Mouse (Mus musculus): ENCODE measurements around the gene Nyap2. TPM values are rescaled to one million over a fixed set of nuclear protein-coding genes. Genes with fewer than 3 reads are reported as not detected.
"Not testable (repeated sequence)": the region's sequence is repeated elsewhere in the genome, so short reads cannot be mapped to it uniquely, and the experiment has no call there.

Nyap2 gene
- polyA plus RNA-seq, 1 experiment = not detected

DNA sequence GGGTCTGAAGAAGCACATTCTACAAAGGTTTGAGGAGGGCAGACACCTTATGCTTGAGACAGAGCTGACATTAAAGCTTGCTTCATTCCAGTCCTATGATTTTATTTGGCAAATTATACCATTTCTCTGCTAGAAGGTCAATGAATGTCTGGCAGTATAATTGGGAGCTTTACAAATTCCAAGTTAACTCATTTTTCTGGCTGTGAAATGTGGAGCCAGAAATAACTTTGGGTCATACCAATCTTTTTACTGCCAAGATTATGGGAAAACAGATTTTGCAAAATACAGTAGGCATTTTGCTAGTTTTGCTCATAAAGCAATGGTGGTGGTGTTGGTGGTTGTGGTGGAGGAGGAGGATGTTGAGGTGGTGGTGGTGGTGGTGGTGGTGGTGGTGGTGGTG is 96.0 kb downstream of the Nyap2 start:
- DNase-seq = no peak
- no peak for TF ChIP-seq CTCF (IDR thresholded peaks at IDR 0.05; ENCODE audit: insufficient read depth, low read length)
- no peak for TF ChIP-seq POLR2A (IDR thresholded peaks at IDR 0.05; ENCODE audit: borderline replicate concordance, extremely low read depth, low read depth, low read length)
- Histone ChIP-seq H3K4me1 (ENCODE audit: control insufficient read depth, insufficient read depth, low read length) (no peaks in the 10 kb centered on the region), H3K4me3 (replicated peaks; ENCODE audit: extremely low read depth, low read depth, low read length) (no peak overlapping the region)

DNA sequence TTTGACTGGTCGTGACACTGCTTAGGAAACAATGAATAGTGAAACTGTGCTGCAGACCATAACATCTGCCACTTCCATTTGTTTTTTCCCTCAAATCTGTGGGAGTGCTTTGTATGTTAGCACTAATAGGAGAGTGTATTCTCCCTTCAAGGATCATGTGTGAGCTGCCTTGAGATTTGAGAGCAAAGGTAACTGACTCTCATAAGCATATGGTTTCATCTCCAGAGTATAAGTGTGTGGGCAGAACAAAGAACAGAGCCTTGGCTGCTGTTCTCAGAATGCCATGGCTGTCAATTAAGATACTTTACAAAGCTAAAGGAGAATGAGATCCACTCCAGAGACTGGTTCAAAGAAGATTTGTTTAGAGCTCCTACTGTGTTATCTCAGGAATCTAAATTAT is 96.6 kb downstream of the Nyap2 start:
- TF ChIP-seq CTCF (IDR thresholded peaks at IDR 0.05; ENCODE audit: insufficient read depth, low read length) (no peak), POLR2A (IDR thresholded peaks at IDR 0.05; ENCODE audit: borderline replicate concordance, extremely low read depth, low read depth, low read length) (no peak)
- no peak for DNase-seq
- Histone ChIP-seq H3K4me3 (replicated peaks; ENCODE audit: extremely low read depth, low read depth, low read length) (no peak overlapping the region), H3K4me1 (ENCODE audit: control insufficient read depth, insufficient read depth, low read length) (no peaks in the 10 kb centered on the region)
- WGBS = 63% methylated on average over 1 of the region's 1 CpGs

DNA sequence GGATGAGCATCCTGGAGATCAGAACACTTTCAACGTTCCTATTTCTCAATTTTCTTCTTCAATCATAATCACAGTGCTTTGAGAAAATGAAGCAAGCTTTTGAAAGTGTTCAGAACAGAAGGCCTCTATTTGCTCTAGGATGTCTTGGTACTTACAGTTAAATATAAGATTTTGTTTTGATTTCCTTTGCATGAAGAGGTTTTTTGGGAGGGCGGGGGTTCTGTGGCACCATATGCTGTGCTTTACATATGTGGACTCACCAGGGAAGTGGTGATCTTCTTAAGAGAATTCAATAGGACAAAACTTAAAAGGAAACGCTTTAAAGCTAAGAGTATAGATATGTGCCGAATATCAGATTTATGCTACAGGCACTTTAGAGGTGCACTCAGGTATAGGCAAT is 103.0 kb downstream of the Nyap2 start:
- no peak for DNase-seq
- H3K4me3 ChIP-seq (replicated peaks; ENCODE audit: extremely low read depth, low read depth, low read length) = no peak overlapping the region
- WGBS = 87% methylated on average over 4 of the region's 4 CpGs
- TF ChIP-seq POLR2A (IDR thresholded peaks at IDR 0.05; ENCODE audit: borderline replicate concordance, extremely low read depth, low read depth, low read length) (no peak), CTCF (IDR thresholded peaks at IDR 0.05; ENCODE audit: insufficient read depth, low read length) (no peak)
- no peaks in the 10 kb centered on the region for H3K4me1 ChIP-seq (ENCODE audit: control insufficient read depth, insufficient read depth, low read length)

GRCm38 (mm10) chr1:81180686-81181085 is 103.9 kb downstream of the Nyap2 start:
- no peaks in the 10 kb centered on the region for H3K4me1 ChIP-seq (ENCODE audit: control insufficient read depth, insufficient read depth, low read length)
- TF ChIP-seq CTCF (IDR thresholded peaks at IDR 0.05; ENCODE audit: insufficient read depth, low read length) (no peak), POLR2A (IDR thresholded peaks at IDR 0.05; ENCODE audit: borderline replicate concordance, extremely low read depth, low read depth, low read length) (no peak)
- DNase-seq = no peak
- no peak overlapping the region for H3K4me3 ChIP-seq (replicated peaks; ENCODE audit: extremely low read depth, low read depth, low read length)
- WGBS = 58% methylated on average over 3 of the region's 3 CpGs

GRCm38 (mm10) chr1:81209536-81209935 is 132.8 kb downstream of the Nyap2 start:
- 71% methylated on average over 2 of the region's 2 CpGs for WGBS
- no peak for TF ChIP-seq POLR2A (IDR thresholded peaks at IDR 0.05; ENCODE audit: borderline replicate concordance, extremely low read depth, low read depth, low read length)
- TF ChIP-seq CTCF (IDR thresholded peaks at IDR 0.05; ENCODE audit: insufficient read depth, low read length) = no peak
- Histone ChIP-seq H3K4me1 (ENCODE audit: control insufficient read depth, insufficient read depth, low read length) (no peaks in the 10 kb centered on the region), H3K4me3 (replicated peaks; ENCODE audit: extremely low read depth, low read depth, low read length) (no peak overlapping the region)
- DNase-seq = no peak

DNA sequence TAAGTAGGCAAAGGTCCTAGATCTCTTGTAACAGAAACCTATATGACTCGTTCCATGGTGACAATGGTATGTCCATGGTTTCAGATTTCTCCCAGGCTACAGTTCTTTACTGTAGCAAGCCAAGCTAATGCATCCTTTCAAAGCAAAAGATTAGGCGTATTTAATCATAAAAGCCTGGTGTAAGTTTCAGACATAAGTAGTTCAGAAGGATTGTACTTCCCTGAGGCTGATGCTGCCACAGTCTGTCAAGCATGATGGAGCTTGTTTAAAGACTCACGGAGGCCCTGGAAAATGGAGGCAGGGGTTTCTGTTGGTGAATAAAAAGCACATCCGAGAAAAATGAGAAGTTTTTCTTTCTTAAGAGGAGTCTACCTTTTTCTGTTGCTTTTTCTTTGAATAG is 134.7 kb downstream of the Nyap2 start:
- no peaks in the 10 kb centered on the region for H3K4me1 ChIP-seq (ENCODE audit: control insufficient read depth, insufficient read depth, low read length)
- DNase-seq = no peak
- TF ChIP-seq POLR2A (IDR thresholded peaks at IDR 0.05; ENCODE audit: borderline replicate concordance, extremely low read depth, low read depth, low read length) (no peak), CTCF (IDR thresholded peaks at IDR 0.05; ENCODE audit: insufficient read depth, low read length) (no peak)
- no peak overlapping the region for H3K4me3 ChIP-seq (replicated peaks; ENCODE audit: extremely low read depth, low read depth, low read length)
- 65% methylated on average over 4 of the region's 4 CpGs for WGBS

DNA sequence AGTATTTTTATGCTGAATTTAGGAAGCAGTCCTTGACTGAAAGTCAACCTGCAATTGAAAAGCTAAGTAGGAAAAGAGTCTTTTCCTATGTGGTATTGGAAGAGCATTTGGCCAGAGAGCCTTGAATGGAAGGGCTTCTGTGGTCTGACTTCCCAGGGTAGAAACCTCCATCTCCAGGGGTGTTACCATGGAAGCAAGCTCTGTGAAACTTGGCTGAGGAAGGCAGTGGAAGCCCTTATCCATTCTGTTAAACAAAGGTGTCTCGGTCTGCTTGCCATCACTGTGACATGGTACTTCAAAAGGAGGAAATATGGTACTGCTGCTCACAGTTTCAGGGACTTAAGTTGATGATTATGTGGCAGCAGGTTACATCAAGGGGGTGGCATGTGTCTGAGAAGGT is 143.0 kb downstream of the Nyap2 start:
- no peaks in the 10 kb centered on the region for H3K4me1 ChIP-seq (ENCODE audit: control insufficient read depth, insufficient read depth, low read length)

GRCm38 (mm10) chr1:81231759-81232406 is 155.1 kb downstream of the Nyap2 start:
- WGBS = 64% methylated on average over 2 of the region's 2 CpGs
- H3K4me1 ChIP-seq (ENCODE audit: control insufficient read depth, insufficient read depth, low read length) = no peaks in the 10 kb centered on the region
- no peak overlapping the region for H3K4me3 ChIP-seq (replicated peaks; ENCODE audit: extremely low read depth, low read depth, low read length)
- DNase-seq = no peak
- no peak for TF ChIP-seq CTCF (IDR thresholded peaks at IDR 0.05; ENCODE audit: insufficient read depth, low read length)
- TF ChIP-seq POLR2A (IDR thresholded peaks at IDR 0.05; ENCODE audit: borderline replicate concordance, extremely low read depth, low read depth, low read length) = no peak

More for the DNA sequence above, 143.0 kb downstream of the Nyap2 start:
- WGBS = 33% methylated on average over 1 of the region's 1 CpGs
- no peak for DNase-seq
- TF ChIP-seq POLR2A (IDR thresholded peaks at IDR 0.05; ENCODE audit: borderline replicate concordance, extremely low read depth, low read depth, low read length) (no peak), CTCF (IDR thresholded peaks at IDR 0.05; ENCODE audit: insufficient read depth, low read length) (no peak)
- H3K4me3 ChIP-seq (replicated peaks; ENCODE audit: extremely low read depth, low read depth, low read length) = no peak overlapping the region

DNA sequence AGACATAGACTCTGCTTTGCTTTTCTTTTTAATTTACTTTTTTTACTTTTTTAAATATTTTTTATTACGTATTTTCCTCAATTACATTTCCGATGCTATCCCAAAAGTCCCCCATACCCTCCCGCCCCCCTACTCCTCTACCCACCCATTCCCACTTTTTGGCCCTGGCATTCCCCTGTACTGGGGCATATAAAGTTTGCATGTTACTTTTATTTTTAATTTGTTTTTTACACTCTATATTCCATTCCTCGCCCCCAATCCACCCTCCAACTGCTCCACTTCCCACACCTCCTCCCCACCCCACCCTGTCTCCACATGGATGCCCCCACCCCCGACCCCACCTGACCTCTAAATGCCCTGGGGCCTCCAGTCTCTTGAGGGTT is 155.6 kb downstream of the Nyap2 start:
- H3K4me1 ChIP-seq (ENCODE audit: control insufficient read depth, insufficient read depth, low read length); DNase-seq: not testable (repeated sequence)

DNA sequence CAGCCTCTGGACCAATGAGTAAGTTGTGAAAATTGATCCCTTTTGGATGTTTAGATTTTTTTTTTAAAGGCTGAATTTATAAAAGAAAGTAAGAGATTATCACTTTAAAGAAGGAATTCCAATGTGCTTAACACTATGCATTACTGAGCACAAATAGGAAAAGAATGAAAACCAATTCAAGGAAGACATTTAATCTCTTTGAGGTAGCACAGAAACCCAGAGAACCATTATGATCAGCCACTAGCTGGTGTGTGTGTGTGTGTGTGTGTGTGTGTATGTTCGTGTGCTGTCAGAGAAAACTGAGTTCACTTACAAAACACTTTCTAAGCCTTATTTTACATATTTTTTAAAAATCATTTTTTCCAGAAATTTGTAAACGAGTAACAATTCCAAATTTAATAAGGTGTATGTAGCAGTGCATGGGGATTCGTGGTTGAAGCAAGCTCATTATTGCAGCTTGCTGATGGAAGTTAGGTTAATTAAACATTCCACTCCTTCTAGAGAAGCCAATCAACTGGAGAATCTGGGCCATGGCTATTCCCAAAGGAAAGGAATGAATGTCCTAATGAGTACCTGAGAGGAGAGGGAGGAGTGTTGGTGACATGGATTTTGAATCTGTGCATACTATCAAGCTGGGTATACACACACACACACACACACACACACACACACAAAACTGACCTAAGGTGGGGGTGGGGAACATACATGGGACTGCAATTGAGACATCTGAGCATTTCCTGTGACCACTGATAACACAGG is 171.9 kb downstream of the Nyap2 start:
- Histone ChIP-seq H3K4me3 (replicated peaks; ENCODE audit: extremely low read depth, low read depth, low read length) (no peak overlapping the region), H3K4me1 (ENCODE audit: control insufficient read depth, insufficient read depth, low read length) (no peaks in the 10 kb centered on the region)
- TF ChIP-seq POLR2A (IDR thresholded peaks at IDR 0.05; ENCODE audit: borderline replicate concordance, extremely low read depth, low read depth, low read length) (no peak), CTCF (IDR thresholded peaks at IDR 0.05; ENCODE audit: insufficient read depth, low read length) (no peak)
- 67% methylated on average over 3 of the region's 3 CpGs for whole genome bisulfite sequencing
- no peak for DNase-seq

More for the DNA sequence above, 155.6 kb downstream of the Nyap2 start:
- H3K4me3 ChIP-seq (replicated peaks; ENCODE audit: extremely low read depth, low read depth, low read length) = not testable (repeated sequence)
- 81% methylated on average over 5 of the region's 5 CpGs for WGBS

Data from lung, adult 2 months (tissue).